Mouse (Mus musculus): Measurements from ENCODE around the gene Lrch1.
A peak's percentile ranks its signal among the peaks of the same experiment; 100 is the strongest.

Lrch1 gene

GRCm38 (mm10) chr14:74847311-74848133 is 100.2 kb downstream of the Lrch1 start:
- peak; percentile 77 for DNase-seq

DNA sequence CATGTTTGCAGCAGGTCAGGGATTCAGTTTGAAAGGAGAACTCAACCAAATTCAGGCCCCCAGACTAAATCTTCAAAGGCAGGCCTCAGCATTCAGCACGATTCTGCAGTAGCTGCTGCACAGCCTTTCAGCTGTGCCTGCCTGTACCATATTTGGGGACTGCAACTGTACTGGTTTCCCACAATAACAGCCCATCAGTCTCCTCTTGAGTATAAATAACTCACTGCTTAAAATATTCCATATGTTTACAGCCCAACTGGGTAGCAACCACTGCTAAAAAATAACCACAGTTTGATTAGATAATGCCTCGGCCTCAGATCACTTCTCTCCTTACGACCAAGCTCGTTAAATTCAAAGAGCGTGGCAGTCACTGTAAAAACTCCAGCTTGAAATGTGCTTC is 101.0 kb downstream of the Lrch1 start:
- DNase-seq: no peak

- no peak for DNase-seq
These were observed 101.9 kb downstream of the Lrch1 start for GRCm38 (mm10) chr14:74845661-74846274.

GRCm38 (mm10) chr14:74841708-74842107 is 106.0 kb downstream of the Lrch1 start:
- no peak for DNase-seq

DNA sequence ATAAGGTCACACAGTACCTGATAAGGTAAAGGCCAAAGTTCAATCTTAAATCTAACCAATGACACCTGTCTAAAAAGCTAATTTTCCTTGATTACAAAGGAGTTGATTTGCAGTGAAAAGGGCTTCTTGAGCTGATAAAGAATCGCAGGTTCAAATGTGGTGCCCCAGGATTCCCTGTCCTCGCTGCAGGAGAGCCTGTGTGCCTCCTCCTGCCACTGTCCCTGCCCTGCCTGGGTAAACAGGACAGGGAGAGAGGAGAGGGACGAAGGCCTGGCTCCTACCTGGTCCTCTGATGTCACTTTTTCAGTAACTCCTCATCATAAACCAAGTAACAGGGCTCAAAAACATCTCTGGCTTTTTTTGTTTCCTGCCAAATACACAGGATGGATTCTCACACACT is 106.4 kb downstream of the Lrch1 start:
- no peak for DNase-seq

GRCm38 (mm10) chr14:74840820-74841219 is 106.9 kb downstream of the Lrch1 start:
- no peak for DNase-seq

DNA sequence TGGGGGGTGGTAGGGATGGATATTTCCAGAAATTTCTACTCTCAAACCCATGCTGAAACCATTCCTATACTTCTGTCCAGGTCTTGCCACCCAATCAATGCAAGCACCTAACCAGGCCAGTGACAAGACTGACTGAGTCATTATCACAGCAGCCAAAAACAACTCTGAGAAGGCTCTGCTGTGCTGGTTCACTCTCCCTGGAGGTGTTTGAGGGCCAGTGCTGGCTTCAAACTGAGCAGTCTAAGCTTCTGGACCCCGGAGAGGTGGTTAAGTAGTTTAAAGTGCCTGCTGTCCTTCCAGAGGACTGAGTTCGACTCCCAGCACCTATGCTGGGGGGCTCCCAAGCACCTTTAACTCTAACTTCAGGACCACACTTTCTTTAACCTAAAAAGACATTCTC is 107.3 kb downstream of the Lrch1 start:
- DNase-seq: no peak

- DNase-seq: no peak
These were observed 108.9 kb downstream of the Lrch1 start for GRCm38 (mm10) chr14:74838816-74839215.

DNA sequence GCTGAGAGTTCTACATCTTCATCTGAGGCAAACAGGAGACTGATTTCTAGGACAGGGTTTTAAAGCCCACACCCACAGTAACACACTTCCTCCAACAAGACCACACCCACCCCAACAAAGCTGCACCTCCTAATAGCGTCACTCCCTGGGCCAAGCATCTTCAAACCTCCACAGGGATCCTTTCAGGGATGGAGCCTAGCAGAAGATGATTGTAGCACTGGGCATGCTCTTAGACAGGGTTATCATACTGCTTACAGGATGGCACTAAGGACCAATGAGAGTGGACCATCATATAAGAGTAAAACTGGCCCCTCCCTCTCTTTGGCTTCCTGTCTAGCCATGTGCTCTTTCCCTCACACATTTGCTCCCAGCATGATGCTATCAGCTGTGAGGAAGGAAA is 112.7 kb downstream of the Lrch1 start:
- DNase-seq: peak; percentile 30

DNA sequence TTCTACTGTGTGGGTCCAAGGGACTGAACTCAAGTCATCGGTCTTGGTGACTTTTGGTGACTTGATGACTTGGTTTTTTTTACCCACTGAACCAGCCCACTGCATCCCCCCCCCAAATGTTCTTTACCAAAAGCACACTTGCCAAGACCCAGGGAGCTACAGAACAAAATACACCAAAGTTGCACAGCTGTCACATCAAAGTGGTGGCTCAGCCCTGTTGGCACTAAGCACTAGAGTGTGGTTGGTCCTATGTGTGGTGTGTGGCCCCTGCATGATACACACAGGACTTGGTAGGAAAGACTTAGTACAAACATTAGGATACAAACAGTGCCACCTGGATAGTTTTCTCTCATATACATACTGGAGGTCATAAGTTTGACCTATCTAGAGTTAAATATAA is 113.5 kb downstream of the Lrch1 start:
- peak; percentile 32 for DNase-seq

DNA sequence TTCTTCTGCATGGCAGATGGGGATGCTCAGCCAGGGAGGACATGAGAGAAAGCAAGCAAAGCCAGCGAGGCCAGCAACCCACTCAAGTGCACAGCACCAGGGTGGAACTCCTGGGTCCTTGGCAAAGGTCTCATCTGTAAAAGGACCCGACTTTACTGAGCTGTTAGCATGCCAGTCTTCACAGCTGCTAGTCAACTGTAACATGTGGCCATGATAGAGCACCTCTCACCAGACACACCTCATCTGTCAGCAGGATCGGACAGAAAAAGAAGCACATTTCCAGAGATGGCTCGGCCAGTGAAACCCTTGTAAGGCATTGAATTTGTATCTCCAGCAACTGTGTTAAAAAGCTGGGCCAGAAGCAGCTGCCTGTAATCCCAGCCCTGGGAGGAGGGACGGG is 116.0 kb downstream of the Lrch1 start:
- DNase-seq: no peak

- DNase-seq: no peak
These were observed 116.6 kb downstream of the Lrch1 start for GRCm38 (mm10) chr14:74831050-74831449.

GRCm38 (mm10) chr14:74830591-74830990 is 117.1 kb downstream of the Lrch1 start:
- DNase-seq: peak; percentile 57

GRCm38 (mm10) chr14:74822757-74823680 is 124.7 kb downstream of the Lrch1 start:
- DNase-seq: no peak

DNA sequence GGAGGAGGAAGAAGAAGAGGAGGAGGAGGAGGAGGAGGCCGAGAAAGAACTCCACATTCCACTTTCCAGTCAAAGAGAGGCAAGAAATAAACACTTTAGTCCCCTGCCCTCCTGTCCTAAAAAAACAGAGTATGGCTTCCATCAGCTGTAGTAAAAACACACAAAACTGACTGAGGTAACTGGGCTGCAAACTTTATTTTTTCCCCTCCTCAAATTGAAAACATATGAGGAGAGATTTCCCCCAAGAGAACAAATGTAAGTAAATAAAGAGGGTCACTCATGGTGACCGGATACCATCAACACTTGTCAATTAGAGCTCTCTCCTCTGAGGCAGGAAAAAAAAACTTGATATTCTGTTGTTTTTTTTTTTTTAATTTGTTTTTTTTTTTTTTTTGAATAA is 125.6 kb downstream of the Lrch1 start:
- no peak for DNase-seq

GRCm38 (mm10) chr14:74820180-74820813 is 127.4 kb downstream of the Lrch1 start:
- no peak for DNase-seq

DNA sequence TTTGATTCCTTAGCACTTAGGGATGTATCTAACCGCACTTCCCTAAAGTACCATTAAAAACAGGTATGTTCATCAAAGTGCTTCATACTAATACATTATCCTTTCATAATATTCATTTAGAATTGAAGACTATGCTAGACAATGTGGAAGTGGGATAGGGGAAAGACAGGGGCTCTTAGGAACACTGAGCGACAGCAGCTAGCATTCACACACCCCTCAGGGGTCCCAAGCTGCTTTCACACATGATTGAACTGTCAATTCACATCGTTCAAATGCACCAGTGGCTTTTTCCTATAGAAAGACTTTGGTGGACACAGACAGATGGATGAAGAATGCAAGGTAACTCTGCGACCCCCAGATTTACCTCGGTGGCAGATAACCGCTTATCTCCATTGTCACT is 131.0 kb downstream of the Lrch1 start:
- DNase-seq: no peak

DNA sequence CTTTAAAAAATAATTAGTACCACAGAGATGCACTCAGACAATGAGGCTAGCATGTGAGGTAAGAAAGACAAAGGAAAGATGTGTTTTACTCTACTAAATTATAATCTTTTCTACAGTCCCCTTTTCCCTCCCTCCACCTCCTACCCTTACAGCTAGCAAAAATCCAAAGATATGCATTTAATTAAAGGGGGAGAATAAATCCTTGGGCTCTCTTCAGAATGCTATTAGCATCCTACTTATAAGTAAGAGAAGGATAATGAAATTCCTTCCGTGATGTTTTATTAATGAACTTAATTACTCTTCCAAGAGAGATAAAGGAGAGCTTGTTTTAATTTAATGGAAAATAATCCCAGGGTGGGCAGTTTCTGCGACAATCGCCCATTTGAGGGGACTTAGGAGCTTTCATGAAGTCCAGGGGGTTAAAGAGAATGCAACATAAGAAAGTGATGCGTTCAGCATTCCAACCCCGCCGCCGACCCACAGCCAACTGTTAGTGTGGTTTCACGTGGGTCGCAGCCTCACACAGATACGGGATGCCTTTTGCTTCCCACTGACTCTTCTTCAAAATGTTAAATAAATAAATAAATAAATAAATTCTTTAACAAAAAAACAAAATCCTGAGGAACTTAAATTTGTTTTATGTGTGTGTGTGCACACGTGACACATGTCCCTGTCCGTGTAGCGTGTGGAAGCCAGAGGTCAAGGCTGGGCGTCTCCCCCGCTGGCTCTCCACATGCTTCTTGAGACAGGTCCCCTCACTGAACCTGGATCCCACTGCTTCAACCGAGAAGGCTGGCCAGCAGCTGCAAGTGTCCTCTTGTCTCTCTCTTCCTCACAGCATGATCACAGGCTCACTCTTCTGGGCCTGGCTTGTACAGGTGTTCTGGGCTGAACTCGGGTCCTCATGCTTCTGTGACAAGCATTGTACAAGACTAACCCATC is 132.6 kb downstream of the Lrch1 start:
- DNase-seq: no peak

GRCm38 (mm10) chr14:74811617-74812016 is 136.1 kb downstream of the Lrch1 start:
- no peak for DNase-seq

DNA sequence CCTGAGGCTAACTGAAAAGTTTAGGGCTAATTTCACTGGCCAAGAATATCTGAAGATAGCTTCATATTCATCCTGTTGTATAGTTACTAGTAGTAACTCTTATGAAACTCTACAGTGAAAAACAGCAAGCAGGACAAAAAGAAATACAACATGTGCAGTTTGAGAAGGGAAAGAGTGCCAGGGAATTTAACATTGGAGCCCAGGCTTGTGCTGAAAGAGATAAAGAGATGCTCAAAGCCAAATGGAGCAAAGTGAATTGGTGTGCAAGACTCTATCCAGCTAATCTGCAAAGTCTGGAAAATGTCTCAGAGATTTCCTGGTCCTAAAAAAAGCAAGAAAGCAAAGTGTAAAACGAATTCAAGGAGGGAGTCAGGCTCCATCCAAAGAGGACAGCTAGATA is 145.7 kb downstream of the Lrch1 start:
- no peak for DNase-seq

- DNase-seq: no peak
These were observed 149.4 kb downstream of the Lrch1 start for GRCm38 (mm10) chr14:74798063-74798890.

All from thymus, postnatal 25 days (tissue).